Mouse (Mus musculus) bone marrow macrophage, adult 2 months (primary cell): Measurements from ENCODE around the gene Wdr77.

Experiments used
- CTCF ChIP-seq: IDR thresholded peaks from 2 replicates; pipeline ENCODE4 v1.5.1; 2012; ENCODE audit warnings: low read depth, mild to moderate bottlenecking, low read length, moderate library complexity
- POLR2A ChIP-seq: IDR thresholded peaks from 2 replicates; pipeline ENCODE4 v1.6.1; 2012; ENCODE audit warnings: mild to moderate bottlenecking, low read depth, low read length, borderline replicate concordance

- no peak for TF ChIP-seq CTCF
- no peak for TF ChIP-seq POLR2A
Observed at GRCm38 (mm10) chr3:105927561-105928194, 31.5 kb upstream of the Wdr77 start.
